Mouse (Mus musculus) brown adipose tissue, adult 24 weeks (tissue): ENCODE data around the gene Txndc17. TPM values are rescaled to one million over a fixed set of nuclear protein-coding genes. Genes with fewer than 3 reads are reported as not detected.
A peak's percentile ranks its signal among the peaks of the same experiment; 100 is the strongest.

Experiments
- H3K27ac ChIP-seq: fragments of 200-500 bp; replicated peaks from 2 replicates; pipeline ENCODE4 v1.5.1; 2012; ENCODE audit warnings: low read depth, mild to moderate bottlenecking, low read length
- H3K4me1 ChIP-seq: fragments of 200-500 bp; 2 replicates; pipeline ENCODE4 v1.6.1; 2012; ENCODE audit warnings: low read length, mixed read lengths; ENCODE audit not compliant: control insufficient read depth, insufficient read depth, insufficient read length
- H3K4me3 ChIP-seq: fragments of 200-500 bp; 2 replicates; pipeline ENCODE4 v1.5.1; 2012; ENCODE audit warnings: low read depth, mild to moderate bottlenecking, low read length, moderate library complexity; ENCODE audit not compliant: insufficient read depth
- polyA plus RNA-seq: library from polyadenylated mRNA; stranded (reverse); fragments of >200 nt; gene quantifications from 2 replicates; pipeline ENCODE4 v1.2.4, GENCODE M21; 2012; ENCODE audit not compliant: missing spikeins, insufficient read depth, insufficient read length

Txndc17 gene
- polyA plus RNA-seq, 1 experiment: 144 TPM

DNA sequence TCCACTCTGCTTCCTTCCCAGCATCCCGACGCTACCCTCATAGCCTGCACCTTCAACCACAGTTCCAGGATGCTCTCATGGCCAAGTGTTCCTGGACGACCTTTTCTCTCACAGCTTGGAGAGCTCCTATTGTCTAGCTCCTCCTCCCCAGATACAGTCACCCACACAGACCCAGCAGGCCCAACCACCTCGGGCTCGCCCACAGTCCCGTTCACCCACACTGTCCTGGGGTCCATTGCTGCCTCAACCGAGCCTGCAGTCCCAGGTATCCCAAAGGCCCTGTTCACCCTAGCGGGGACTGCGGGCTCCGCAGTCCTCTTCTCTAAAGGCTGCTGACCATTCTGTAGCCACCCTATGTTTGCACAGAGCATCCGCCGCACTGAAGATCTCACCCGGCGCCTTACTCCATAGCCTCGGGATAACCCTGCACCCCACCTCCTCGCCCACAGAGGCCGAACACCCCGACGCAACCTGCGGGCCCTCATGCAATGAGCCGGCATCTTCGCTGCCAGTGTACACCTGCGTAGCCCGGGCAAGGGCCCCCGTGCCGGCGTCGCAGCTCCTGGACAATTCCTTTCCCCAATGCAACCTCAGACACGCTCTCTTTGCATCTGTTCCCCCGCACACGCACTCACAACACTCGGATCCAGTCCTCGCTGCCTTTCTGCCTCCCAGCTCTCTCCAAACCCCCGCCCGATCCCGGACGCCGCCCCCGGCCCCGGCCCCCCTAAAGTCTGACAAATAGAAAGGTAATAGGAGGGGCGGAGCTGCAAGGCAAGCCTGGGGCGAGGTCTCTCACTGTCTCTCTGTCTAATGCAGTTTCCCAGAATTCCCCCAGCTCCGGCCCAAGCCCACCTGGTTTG is 775 bp upstream of the Txndc17 start, which contains the start of gene Gm43951:
Gene Gm43951 (minus strand): TSS at position 500 of the 863 bp plus-strand sequence.
- Histone ChIP-seq H3K4me3 (peak within 1 kb of the TSS; percentile 99), H3K4me1 (peaks cover 12% of the 10 kb centered on the region), H3K27ac (peak within 1 kb of the TSS; percentile 80)

DNA sequence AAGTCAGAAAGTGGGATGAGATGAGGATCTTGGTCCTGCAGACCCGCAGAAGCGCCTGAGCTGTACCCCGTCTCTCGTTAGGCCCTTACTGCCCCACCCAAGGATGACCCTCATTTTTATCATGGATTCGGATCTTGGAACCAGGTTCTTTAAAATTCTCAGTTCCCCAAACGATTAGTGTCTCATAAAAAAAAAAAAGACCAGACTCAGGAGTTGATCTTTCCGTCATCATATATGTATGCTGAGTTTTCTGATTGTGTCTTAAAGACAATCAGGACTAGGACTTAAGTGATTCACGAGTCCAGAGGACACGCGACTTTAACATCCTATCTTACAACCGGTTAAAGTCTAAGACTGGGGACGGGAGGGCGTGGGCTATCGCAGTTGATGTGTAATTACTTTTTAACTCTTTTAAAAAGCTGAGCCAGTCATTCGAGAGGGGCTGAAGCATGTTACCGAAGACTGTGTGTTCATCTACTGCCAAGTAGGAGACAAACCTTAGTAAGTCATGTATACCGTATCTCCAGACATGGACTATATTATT is 559 bp downstream of the Txndc17 start:
- peak overlapping the region; percentile 99 for H3K4me3 ChIP-seq
- peaks cover 12% of the 10 kb centered on the region for H3K4me1 ChIP-seq
- peak overlapping the region; percentile 80 for H3K27ac ChIP-seq

DNA sequence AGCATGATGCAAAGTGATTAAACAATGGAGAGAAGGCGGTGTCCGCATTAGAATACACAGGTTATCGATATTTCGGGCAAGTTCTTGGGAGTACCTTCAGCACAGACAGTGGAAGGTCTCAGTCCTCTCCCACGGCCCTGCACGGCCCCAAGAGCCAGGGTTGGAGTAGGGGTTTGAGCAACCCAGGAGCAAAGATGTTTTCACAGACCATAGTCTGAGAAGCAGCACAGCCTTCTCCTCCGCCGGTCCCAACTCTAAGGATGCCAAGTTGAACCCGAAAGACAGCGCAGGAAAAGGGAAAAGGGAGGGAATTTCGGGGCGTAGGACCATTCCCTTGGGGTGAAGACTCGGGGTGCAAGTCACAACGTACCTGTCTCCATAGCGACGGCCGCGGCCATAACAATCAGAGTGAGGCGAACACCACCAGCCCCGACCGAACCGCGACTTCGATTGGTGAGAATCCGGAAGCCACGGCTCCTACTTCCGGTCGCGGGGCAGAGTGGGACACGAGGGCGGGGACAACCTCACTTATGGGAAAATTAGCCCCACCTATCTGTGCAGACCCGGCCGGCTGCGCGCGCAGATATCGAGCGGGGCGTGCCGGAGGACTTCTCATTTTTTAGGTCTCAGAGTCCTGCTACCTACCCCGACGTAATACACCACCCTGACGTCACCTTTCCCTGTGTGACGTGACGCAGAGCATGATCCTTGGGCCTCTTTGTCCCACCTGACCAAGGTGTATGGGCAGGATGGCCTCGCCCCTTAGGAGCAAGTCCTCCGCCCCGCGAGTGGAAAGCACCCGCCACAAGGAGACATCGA is 7.5 kb downstream of the Txndc17 start:
- H3K4me1 ChIP-seq: no peaks in the 10 kb centered on the region; the same call in 1 of the 2 replicates
- H3K4me3 ChIP-seq: peak overlapping the region; percentile 86
- H3K27ac ChIP-seq: peak overlapping the region; percentile 77

DNA sequence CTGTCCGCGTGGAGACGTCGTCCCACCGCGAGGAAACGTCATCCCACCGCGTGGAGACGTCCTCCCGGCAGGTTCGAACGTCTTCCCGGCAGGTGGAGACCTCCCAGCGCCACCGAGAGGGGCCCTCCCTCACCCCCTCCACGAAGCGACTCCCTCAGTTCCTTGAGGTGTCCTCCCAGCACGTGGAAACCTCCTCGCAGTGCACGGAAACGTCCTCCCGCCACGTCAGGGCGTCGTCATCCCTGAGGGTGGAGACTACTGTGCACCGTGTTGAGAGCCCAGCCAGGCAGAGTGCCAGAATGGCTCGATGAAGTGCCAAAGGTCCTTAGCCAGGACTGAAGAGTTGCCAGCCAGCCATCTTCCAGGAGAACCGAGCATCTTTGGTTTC is 8.1 kb downstream of the Txndc17 start, which contains the start of gene Med31:
Gene Med31 (minus strand): TSS at position 183 of the 388 bp plus-strand sequence.
- H3K4me1 ChIP-seq: no peaks in the 10 kb centered on the region; the same call in 1 of the 2 replicates
- H3K4me3 ChIP-seq: peak within 1 kb of the TSS; percentile 86
- H3K27ac ChIP-seq: peak within 1 kb of the TSS; percentile 77

DNA sequence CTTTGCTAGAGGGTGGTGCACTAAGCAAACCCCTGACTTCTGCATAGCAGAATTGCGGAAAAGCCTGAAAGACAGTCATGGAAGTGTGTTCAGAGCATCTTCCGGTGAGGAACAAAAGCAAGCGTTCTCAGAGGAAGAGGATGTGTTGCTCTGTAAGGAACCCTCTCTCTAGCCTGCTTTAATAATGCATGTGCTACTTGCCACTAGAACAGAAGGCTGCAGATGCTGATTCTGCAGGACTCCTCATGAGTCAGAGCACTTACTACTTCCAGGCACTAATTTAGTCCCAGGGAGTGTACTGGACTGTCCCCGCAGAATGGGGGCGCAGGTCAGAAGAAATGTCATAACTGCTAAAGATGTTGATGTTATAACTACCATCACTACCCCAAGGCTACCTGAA is 9.8 kb downstream of the Txndc17 start:
- H3K27ac ChIP-seq: no peak overlapping the region
- no peak overlapping the region for H3K4me3 ChIP-seq
- no peaks in the 10 kb centered on the region; the same call in 1 of the 2 replicates for H3K4me1 ChIP-seq

DNA sequence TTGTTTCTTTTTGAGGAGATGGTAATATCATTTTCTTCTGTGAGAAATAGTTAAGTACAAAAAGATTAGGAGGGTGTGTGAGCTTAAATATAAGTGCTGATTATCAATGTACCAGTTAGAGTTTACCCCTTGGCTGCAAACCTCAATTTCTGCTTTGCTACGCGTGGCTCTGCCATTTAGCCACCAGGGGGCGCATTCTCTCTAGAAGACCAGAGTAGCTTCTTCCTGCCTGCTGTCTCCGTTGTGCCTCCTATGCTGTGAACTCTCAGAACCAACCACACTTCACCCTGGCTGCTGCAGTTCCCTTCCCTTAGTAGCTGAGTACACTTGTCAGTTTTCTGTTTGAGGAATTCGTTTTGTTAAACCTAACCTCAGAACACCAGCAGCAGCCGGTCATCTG is 13.9 kb downstream of the Txndc17 start:
- no peak overlapping the region for H3K4me3 ChIP-seq
- no peaks in the 10 kb centered on the region for H3K4me1 ChIP-seq
- no peak overlapping the region for H3K27ac ChIP-seq

DNA sequence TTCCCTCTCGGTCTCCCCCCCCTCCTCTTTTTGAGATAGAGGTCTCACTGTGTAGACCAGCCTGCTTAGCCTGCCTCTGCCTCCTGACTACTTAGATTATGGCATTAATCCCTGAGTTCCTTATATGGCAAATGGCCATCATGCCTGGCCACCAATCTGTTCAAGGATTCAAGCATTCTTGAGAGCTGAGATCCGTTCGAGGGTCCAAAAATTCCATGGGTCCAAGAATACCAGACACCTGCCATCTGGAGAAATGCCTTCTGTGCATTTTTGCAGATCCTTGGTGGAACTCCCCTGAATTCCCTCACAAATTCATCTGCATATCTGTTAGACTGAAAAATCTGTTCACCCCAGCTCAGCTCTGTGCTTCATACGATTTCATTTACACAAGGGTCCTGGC is 16.1 kb downstream of the Txndc17 start:
- no peak overlapping the region for H3K4me3 ChIP-seq

DNA sequence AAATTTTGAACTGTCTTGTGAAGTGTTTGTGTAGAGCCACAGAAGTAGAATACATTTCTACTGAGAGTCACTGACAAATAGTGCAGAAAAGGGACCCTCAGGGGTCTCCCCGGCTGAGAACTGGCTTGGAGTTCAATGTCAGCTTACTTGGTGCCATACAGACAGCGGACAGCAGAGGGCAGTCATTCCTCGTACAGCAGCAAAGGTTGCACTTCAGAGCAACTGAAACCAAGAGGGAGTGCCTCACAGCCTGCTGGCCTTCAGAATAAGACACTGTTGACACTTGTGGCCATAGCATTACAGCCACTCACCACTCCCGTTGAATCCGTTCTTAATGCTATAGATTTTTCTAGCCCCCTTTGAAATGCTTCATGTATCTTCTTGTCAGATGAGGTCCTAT is 17.5 kb downstream of the Txndc17 start:
- Histone ChIP-seq H3K4me1 (no peaks in the 10 kb centered on the region), H3K4me3 (no peak overlapping the region), H3K27ac (no peak overlapping the region)

More for the DNA sequence above, 16.1 kb downstream of the Txndc17 start:
- no peaks in the 10 kb centered on the region for H3K4me1 ChIP-seq
- no peak overlapping the region for H3K27ac ChIP-seq

DNA sequence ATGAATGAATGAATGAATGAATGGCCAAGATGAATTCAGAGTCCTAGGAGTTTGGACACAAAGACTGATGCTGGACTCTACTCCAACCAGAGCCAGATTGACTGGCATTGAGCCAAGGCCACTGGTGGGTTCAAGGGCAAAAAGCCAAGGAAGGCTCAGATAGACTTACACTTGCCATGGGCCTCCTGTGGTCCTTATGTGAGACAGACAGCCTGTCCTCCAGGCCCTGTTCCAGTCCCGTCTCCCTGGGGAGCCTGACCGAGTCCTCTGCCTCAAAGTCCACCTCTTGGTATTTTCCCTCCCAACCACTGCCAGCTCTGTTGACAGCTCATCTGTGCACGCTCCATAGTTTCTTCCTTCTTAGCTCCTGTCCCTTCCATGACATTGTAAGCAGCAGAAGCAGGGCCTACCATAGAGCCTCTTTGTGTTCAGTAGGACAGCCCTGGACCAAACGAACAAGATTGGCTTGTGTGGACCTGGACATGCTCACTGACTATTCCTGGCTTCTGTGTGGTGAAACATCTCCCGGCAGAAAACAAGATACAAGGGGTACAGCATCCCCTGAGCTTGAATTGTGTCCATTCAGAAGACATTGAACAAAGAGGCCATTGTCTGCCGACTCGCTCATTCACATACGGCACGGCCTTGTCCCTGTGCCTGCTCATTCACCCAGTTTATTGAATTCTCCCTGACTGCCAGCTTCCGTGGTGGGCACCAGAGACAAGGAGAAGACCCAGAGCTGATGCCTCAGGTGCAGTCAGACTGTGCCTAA is 18.9 kb downstream of the Txndc17 start:
- Histone ChIP-seq H3K4me1 (no peaks in the 10 kb centered on the region), H3K4me3 (no peak overlapping the region), H3K27ac (no peak overlapping the region)

DNA sequence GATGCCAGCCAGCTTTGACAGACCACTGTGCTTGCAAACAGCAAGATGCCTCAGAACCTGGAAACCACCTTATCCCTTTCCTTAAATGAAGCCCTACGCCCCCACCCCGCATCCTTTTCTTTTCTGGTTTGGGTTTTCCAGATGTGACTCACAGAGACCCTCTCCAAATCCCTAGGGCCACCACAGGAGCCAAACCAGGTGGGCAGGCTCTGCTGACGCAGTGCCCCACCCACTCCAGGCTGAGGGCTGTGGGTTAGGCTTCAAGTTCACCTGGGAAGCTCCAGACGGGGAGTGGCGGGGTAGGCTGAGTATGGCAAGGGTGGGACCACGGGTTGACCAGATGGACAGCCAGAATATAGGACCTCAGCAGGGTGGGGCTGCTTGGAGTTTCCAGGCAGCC is 19.6 kb downstream of the Txndc17 start:
- Histone ChIP-seq H3K4me1 (no peaks in the 10 kb centered on the region), H3K27ac (no peak overlapping the region), H3K4me3 (no peak overlapping the region)

DNA sequence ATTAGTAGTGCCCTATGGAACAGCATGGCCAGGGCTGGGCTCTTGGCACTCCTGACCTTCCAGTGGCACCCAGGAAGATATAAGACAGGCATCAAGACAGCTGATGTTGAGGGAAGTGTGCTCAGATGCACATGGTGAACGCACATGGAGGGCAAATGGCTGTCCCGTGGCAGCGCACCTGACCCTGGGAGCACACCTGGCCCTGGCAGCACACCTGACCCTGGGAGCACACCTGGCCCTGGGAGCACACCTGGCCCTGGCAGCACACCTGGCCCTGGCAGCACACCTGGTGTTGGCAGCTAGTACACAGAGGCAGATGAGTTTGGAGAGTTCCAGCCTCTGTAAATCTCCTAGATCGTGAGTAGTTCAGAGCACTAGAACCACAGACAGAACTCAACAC is 21.2 kb downstream of the Txndc17 start:
- Histone ChIP-seq H3K27ac (no peak overlapping the region), H3K4me1 (no peaks in the 10 kb centered on the region), H3K4me3 (no peak overlapping the region)

DNA sequence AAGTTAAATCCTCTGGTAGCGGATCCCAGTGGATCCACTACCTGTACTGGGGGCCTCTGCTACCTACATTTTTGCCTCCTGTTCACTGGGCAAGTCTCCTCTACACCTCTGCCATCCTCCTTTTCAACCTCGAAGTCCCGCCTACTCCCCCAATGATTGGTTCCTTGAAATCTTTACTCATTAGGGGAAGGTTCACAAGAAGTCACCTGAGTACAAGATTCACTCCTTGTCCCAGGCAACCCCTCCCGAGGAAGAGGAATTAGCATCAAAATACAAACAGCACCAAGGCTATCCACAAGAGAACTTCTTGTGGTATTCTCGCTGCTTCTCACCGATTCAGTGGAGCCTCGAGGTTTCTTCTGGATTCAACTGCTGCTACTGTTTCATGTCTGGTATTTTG is 24.7 kb downstream of the Txndc17 start:
- no peaks in the 10 kb centered on the region for H3K4me1 ChIP-seq
- H3K4me3 ChIP-seq: no peak overlapping the region
- H3K27ac ChIP-seq: no peak overlapping the region

DNA sequence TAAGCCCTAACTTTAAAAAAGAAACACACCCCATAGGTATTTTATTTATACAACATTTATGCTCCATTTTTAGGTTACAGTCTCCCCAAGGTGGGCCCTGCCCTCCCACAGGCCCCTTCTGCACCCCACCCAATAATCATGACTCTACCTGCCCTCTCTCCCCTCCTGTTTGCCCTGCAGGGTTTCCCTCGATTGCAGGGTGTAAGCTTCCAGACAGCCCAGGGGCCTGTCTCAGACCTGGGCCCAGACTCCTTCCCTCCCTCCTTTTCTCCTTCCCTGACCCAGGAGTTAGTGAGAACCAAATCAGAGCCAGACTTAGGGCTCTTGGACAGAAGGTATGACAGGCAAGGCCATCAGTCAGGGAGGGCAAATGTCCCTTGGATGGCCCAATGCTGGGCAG is 25.6 kb downstream of the Txndc17 start:
- Histone ChIP-seq H3K4me3 (no peak overlapping the region), H3K27ac (no peak overlapping the region), H3K4me1 (no peaks in the 10 kb centered on the region)

DNA sequence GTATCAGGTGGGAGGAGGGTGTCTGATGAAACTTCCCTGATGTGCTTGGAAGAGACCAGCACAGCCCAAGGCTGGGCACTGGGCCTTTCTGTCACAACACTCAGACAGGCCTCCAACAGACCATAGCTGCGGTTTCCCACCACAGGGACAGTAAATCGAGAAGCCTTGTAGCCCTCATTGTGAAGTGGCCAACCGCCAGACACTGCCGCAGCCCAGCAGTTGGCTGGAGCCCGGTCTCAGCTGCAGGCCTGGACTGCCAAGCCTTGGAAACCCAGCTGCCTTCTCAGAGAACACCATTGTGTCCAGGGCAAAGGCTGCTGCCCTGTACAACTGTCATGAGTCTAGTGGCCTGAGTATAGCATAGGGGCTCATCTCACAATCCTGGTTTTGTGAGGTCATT is 26.7 kb downstream of the Txndc17 start:
- H3K4me3 ChIP-seq: no peak overlapping the region

More for the DNA sequence above, 26.7 kb downstream of the Txndc17 start:
- H3K4me1 ChIP-seq: no peaks in the 10 kb centered on the region
- no peak overlapping the region for H3K27ac ChIP-seq
